Mouse (Mus musculus) gastrocnemius, adult 2 months (tissue): ENCODE measurements at regions not wholly inside any gene's neighbourhood (a gene's known extent, or its start where the extent isn't known, plus 50 kb on each side); places are given as distances from the start of the nearest gene placed in this dataset.
A peak's percentile ranks its signal among the peaks of the same experiment; 100 is the strongest.
"Not testable (repeated sequence)": the region's sequence is repeated elsewhere in the genome, so short reads cannot be mapped to it uniquely, and the experiment has no call there.

Source experiments
- DNase-seq: peaks from one replicate; pipeline ENCODE4 v3.0.0; 2022
- H3K27ac ChIP-seq: fragments of 200-600 bp; 2 replicates; pipeline ENCODE4 v1.8.1; 2022; ENCODE audit warnings: mild to moderate bottlenecking
- H3K4me3 ChIP-seq: fragments of 200-600 bp; 2 replicates; pipeline ENCODE4 v1.8.1; 2022; ENCODE audit warnings: mild to moderate bottlenecking, moderate library complexity
- CTCF ChIP-seq: fragments of 200-600 bp; IDR thresholded peaks from 2 replicates; pipeline ENCODE4 v1.8.1; 2022; ENCODE audit warnings: antibody characterized with exemption, mild to moderate bottlenecking, moderate library complexity
- intact Hi-C: fragments of 180-260 bp; cut with DNase I; formaldehyde crosslinking; loops from one replicate; pipeline ENCODE4 v1.15.1; 2025

DNA sequence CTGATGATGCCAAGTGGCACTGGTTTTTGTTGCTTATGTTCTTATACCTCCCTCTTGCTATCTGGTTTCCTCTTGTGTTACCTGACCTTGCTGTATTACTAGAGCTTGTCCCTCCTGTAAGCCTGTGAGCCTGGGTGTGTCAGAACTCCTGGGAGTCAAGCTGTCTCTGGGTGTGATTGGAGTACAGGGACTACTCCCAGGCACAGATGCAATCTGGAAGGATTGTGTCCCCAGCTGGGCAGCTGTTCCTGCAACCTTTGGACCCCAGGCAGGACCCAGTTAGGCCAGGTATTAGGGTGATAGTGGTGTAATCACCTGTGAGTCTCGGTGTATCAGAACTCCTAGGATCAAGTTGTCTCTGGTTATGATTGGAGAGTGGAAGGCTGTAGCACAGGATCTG lies 97.4 kb upstream of the Dock11 start:
- intact Hi-C loops, result no loop called here
- Histone ChIP-seq H3K4me3 (no peak overlapping the region), H3K27ac (no peak overlapping the region)
- DNase-seq, result no peak
- no peak for TF ChIP-seq CTCF

DNA sequence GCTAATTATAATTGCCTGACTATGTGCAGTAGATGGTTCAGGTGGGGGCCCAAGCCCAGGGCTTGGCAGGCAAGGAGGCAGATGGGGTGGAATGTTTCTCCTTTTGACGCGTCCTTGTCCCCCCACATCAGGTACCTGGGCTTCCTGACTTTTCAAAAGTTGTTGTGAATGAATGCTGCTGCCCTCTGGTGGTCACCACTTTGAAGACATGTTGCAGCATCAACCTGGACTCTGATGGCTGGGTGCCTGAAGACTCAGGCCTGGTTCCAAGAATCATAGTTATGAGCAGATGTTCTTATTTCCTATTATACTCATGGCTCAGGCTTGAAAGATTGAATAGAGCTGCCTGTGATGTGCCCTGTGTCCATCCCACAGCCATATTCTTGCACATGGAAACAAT lies 75.4 kb upstream of the Dock11 start:
- peak; percentile 25 for DNase-seq
- Histone ChIP-seq H3K4me3 (no peak overlapping the region), H3K27ac (no peak overlapping the region)
- peak; percentile 43 for TF ChIP-seq CTCF
- intact Hi-C loops, result no loop called here

DNA sequence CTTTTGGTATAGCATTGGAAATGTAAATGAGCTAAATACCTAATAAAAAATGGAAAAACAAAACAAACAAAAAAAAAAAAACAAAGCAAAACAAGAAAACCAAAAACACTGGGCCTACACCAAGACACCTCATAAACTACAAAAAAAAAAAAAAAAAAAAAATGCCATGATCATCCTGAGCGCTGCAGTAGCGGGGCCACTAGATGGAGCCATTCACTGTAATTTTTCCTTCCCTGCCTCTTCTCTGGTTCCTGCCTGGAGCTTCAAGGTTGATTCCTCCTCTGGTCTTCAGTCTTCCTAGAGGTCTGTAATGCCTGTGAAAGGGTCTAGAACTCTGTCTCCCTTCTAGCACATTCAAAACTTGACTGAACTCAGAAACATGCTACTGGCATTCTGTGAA lies 54.2 kb upstream of the Dock11 start:
- peak; percentile 20 for DNase-seq
- H3K4me3 ChIP-seq, H3K27ac ChIP-seq: not testable (repeated sequence)
- intact Hi-C loops, result loop anchor here (10.0 kb wide), 1 partner anchor 350 kb away; no protein-coding TSS in a partner anchor
- peak; percentile 56 for TF ChIP-seq CTCF

DNA sequence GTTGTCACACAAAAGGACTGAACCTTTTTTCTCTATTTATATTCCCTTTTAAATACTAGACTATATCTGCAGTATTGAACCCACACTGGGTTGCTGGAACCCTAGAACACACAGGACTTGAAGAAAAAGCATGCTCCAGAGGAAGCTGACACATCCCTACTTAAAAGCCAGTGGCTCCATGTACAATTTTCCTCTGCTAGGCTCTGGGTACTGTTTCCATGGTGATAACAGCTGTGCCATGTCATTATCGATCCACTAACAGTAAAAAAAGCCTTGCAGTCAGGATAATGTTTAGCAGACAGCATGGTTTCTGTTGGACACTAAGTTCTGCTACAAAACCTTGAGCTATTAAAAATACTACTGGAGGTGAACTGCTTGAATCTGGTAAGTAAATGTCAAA lies 50.6 kb upstream of the Dock11 start:
- no peak for DNase-seq
- no peak overlapping the region for H3K27ac ChIP-seq
- intact Hi-C loops, result loop anchor here (10.0 kb wide), 1 partner anchor 347 kb away; no protein-coding TSS in a partner anchor
- TF ChIP-seq CTCF, result no peak
- no peak overlapping the region for H3K4me3 ChIP-seq
